Mouse (Mus musculus) right cerebral cortex, adult 2 months (tissue): ENCODE measurements around the gene Mfge8.

Experiments
- DNase-seq, 2 experiments: peaks; one replicate each; pipeline ENCODE4 v3.0.0; 2021 to 2022; ENCODE audit warnings: low spot score in 2 of 2

Gene Mfge8

DNA sequence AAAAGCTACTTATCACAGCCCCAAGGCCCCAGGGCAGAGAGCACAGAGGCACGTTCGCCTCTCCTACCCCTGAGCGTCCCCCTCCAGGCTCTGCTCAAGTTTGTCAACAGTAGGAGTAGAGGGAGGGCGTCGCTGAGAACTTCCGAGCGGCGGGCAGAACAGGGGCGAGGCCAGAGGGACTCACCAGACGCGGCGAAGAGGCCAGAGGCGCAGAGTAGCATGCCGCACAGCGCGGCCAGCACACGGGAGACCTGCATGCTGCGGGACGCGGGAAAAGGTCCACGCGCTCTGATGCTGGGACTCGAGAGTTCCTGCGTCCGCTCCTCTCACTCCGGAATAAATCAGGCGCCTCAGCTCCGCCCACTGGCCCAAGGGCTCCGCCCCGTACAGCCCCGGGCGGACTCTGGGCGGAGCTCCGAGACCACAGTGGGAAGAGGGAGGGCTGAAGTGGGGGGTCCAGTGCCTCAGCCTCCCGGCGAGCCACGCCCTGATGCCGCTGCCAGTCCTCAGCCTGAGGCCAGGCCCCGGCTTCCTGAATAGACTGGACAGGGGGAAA lies at the start of gene Mfge8:
TSS of gene Mfge8 (minus strand) at position 350 of the 556 bp plus-strand sequence.
- peak; percentile 60 to 65 for DNase-seq

- peak; percentile 53 to 68 for DNase-seq
Observed at GRCm38 (mm10) chr7:79194560-79195413, 45.9 kb upstream of the Mfge8 start.

DNA sequence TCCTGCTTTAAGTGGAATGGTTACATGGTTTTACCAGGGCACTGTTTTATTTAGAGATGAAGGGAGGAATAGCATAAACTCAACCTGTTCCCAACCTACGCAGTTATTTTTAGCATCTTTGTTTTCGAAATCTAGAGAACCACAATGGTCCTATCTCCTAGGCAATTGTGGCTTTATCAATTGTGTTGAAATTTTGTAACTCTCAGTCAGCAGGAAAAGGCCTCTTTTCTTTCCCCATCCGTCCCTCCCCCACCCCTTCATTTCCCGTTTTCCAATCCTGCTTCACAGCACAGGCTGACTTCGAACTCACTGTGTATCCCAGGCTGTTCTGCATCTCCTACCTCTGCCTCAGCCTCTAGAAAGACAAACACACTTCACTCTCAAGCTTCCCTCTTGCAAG lies 45.1 kb upstream of the Mfge8 start:
- DNase-seq, result no peak

- no peak for DNase-seq
Observed at GRCm38 (mm10) chr7:79191501-79191900, 42.6 kb upstream of the Mfge8 start.

DNA sequence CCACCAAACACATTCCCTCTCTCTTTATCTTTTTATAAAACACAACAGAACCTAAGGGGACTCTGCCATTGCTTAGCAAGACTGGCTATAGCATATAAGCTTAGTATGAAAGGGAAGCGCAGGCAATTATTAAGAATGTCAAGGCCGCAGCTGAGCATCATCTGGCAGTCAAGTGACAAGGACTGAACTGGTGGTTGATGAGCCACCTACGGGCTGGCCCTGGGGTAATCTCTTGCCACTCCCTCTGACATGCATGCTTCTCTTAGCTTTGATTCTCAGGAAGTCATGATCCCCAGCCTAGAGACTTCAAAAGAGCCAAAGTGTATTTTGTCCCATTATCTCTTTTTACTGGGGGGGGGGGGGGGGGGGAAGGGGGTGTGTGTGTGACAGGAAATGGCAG lies 41.7 kb upstream of the Mfge8 start:
- no peak for DNase-seq

- no peak for DNase-seq
Observed at GRCm38 (mm10) chr7:79189211-79189610, 40.4 kb upstream of the Mfge8 start.

DNA sequence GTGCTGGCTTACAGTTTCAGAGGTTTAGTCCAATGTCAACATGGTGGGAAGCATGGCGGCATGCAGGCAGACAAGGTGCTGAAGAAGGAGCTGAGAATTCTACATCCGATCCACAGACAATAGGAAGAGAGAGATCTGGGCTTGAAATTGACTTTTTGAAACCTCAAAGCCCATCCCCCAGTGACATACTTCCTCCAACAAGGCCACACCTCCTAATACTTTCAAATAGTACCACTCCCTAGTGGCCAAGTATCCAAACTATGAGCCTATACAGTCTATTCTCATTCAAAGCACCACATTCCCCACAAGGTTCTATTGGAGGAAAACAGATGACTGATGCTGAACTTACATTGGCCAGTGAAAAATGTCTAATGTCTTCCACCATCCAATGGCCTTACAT lies 38.7 kb upstream of the Mfge8 start:
- DNase-seq, result no peak

DNA sequence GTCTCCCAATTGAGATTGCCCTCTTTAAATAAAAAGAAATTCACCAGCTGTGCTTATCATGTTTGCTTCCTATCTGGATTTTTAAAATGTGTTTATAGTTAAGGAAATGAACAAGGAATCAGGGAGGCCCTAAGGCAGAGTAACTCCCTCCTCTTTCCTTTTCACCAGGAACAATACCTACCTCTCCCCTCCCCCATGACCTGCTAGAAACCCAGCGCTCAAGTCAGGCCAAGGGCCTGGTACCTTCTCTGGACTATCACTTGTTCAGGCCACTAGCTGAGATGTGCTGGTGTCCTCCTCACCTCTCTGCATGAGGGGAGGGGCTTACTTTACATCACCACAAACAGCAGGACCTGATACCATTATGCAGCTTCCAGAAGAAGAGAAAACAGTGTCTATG lies 34.6 kb upstream of the Mfge8 start:
- no peak for DNase-seq

DNA sequence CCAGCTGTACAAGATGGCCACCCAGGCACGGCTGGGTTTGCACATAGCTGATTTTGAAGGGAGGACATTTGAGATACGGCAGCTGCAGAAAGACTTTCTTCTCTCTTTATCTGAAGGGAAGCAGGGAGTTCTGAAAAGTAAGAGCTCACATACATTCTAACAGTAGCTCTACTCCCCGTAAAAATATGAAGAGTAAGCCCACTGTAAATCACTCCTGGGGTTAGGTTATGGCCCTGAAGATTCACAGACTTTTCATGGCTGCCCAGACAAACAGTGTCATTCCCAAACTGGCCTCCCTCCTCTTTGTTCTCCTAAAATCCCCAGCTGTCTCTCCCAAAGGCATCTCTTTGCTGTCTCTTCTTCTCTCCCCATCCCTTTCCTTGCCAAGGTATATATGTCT lies 24.9 kb upstream of the Mfge8 start:
- no peak for DNase-seq

DNA sequence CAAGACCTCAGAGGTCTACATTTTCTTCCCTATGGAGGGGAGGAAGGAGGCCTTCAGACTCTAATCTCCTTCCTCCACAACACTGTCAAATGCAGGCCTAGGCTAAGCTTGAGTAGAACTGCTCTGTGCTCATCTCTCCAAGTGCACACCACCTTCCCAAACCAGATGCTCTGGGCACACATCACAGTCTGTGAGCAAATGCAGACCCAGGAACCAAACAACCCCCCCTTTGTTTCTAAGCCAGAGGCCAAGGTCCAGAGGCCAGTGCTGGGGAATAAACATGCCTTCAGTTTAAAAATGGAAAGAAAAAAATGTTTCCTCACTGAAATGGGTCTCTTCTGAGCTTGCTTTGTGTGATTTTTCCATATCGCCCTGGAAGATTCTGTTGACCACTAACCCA lies 22.9 kb upstream of the Mfge8 start:
- no peak for DNase-seq

DNA sequence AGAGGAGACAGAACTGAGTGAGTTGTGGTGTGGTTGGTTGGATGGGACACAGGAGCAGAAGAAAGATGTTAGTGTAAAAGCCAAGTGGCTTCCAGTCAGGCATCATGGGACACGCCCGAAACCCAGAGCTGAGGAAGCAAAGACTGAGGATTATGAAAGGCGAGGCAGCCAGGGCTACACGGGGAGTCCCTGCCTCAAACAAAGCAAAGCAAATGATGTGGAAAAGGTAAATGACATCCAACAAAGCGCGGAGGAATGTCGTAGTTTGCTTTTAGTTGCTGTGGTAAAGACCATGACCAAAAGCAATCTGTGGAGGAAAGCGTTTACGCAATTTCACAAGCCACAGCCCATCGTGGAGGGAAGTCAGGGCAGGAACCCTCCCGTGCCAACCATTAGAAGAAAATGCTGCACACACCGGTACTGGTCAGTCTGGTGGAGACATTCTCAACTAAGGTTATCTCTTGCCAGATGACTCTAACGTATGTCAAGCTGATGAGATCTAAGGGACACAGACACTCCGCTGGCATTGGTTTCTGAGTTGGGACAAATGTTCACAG lies 18.2 kb upstream of the Mfge8 start:
- DNase-seq, result no peak

DNA sequence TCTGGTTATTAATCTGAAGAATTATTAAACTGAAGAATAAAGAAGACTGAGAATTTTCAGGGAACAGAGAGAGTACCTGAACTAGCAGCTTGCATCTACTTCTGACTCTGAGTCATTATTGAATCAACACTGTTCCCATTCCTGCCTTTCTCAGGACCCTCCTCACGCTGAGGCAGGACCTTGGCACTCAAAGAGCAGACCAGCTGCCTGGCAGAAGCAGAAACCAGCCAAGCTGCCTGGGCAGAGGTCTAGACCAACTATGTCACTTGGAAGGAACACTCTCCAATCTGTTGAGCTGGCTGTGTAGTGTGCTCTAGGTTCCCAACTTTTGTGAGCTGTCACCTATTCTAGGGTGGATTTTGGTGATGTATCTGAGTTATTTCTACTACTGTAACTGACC lies 10.5 kb upstream of the Mfge8 start:
- DNase-seq, result no peak

GRCm38 (mm10) chr7:79149522-79149921 lies 662 bp upstream of the Mfge8 start:
- no peak for DNase-seq

DNA sequence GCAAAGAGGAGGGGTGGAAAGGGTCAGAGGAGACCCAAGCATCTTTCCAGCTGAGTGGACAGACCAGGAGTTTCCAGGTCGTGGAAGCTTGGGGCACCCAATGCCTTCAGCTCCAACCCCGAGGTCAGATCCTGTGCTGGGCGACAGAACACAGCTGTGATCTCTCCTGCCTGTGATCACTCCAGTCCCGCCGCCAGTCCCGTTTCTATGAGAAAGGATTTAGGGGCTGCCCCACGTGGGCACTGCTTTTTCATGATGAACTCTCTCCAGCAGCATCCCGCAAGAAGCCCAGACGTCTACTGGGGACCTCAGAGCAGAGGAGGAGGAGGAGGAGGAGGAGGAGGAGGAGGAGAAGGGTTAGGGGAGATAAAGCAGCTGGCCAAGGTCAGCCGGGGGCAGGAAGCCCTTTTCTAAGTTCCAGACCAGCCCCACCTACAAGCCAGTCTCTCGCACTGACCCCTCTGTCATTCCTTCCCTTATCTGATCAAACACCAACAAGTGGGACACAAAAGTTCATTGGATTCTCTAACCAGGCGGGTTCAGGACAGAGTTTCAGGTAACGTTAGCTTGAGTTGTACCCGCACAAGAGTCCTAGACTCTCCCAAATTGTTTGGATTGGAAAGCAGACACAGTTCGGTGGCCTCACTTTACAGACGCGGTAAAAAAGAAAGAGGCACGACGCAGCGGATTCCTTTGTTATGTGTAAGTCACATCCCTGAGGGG lies 768 bp downstream of the Mfge8 start:
- DNase-seq, result no peak

DNA sequence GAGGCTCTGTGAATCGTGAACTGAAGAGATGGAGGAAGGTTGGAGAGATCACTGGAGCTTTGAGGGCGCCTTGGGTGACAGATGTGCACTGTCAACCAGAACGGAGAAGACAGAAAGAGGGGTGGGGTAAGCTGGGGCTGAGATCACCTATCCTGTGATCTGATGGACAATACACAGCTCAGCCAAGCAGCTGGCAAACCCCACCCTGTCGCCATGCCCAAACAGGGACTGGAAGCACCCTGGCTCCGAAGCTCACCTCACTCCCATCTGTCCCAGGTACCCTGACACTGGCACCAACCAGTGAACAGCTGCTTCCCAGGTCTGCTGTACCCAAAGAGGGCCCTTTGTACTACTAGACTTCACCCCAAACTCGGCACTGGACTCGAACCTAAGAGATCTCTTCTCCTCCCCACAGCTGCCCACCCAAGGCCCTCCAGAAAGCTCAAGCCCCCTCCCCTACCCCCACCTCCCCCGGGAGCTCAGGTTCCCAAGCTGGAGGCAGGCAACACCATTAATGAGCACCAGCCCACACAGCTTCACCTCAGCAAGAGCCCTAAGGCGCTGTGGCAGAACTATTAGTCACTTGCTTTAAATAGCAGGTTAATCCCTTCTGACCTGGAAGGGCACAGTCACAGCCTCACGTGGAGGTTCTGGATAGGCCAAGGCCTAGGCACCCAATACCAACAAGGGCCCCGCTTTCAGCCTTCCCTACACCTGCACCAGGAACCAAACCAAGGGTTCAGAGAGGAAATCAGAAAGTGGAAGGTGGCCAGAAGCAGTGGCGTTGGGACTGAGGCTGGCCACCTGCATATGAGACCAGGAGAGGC lies 1.6 kb downstream of the Mfge8 start:
- no peak for DNase-seq

- peak; percentile 83 to 87 for DNase-seq
Observed at GRCm38 (mm10) chr7:79140897-79141296, 8.0 kb downstream of the Mfge8 start.

DNA sequence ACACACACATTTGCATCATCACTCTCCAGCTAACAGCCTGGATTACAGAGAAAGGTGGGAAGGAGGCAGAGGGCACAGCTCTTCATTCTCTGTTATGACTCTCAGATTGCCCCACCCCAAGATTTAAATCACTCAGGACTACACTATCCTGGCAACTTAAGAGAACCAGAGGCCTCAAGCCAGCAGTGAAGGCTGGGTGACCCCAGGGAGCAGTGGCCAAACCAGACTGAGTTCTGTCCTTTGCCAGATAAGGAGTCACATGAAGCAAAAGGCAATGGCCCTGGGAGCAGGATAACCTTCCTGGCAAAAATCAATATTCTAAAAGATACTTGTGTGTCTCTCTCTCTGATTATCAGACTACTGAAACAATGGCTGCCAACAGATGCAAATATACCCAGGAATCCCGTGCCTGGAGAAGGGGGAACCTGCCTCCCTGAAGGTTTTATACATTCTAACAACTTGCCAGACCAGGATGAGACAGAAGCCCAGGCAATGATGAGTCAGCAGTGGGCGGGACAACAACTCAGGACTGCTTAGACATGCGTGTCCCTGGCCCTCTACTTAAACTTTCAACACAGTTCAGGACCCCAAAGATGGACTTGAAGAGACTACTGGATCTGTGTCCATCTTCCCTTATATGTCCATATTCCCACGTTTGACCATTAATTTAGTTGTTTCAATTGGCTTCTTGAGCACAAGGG lies 8.8 kb downstream of the Mfge8 start:
- no peak for DNase-seq

- DNase-seq, result no peak
Observed at GRCm38 (mm10) chr7:79139328-79139824, 9.5 kb downstream of the Mfge8 start.

- no peak for DNase-seq
Observed at GRCm38 (mm10) chr7:79133391-79133790, 15.5 kb downstream of the Mfge8 start.

GRCm38 (mm10) chr7:79130843-79131444 lies 17.9 kb downstream of the Mfge8 start, which contains the start of gene Hapln3:
Gene Hapln3, minus strand, starts transcription at chr7:79131018.
- no peak for DNase-seq
